Mouse (Mus musculus) heart, adult 2 months (tissue): ENCODE data around the gene Dact3. TPM values are rescaled to one million over a fixed set of nuclear protein-coding genes. Genes with fewer than 3 reads are reported as not detected.

Experiments used
- DNase-seq, 2 experiments: peaks; one replicate each; pipeline ENCODE4 v3.0.0; 2021
- H3K27ac ChIP-seq: fragments of 200-600 bp; 2 replicates; pipeline ENCODE4 v1.8.1; 2022
- H3K27me3 ChIP-seq: fragments of 200-500 bp; 2 replicates; pipeline ENCODE4 v1.6.1; 2012; ENCODE audit warnings: mild to moderate bottlenecking, low read length, inconsistent platforms, mixed read lengths; ENCODE audit not compliant: control insufficient read depth, insufficient read depth
- H3K36me3 ChIP-seq: fragments of 200-500 bp; 2 replicates; pipeline ENCODE4 v1.6.1; 2012; ENCODE audit warnings: low read length, inconsistent platforms; ENCODE audit not compliant: control insufficient read depth, insufficient read depth
- H3K4me1 ChIP-seq: fragments of 200-500 bp; 2 replicates; pipeline ENCODE4 v1.6.1; 2011; ENCODE audit warnings: low read length; ENCODE audit not compliant: control insufficient read depth, insufficient read depth
- H3K4me3 ChIP-seq: fragments of 200-600 bp; 2 replicates; pipeline ENCODE4 v1.8.1; 2022
- H3K79me2 ChIP-seq: fragments of 200-500 bp; replicated peaks from 2 replicates; pipeline ENCODE4 v1.6.1; 2012; ENCODE audit warnings: mild to moderate bottlenecking, inconsistent platforms, low read length, moderate library complexity, mixed read lengths; ENCODE audit not compliant: control insufficient read depth, insufficient read depth
- H3K9ac ChIP-seq: fragments of 200-500 bp; 2 replicates; pipeline ENCODE4 v1.6.1; 2012; ENCODE audit warnings: low read depth, mild to moderate bottlenecking, control low read depth, inconsistent platforms, low read length, mixed read lengths
- CTCF ChIP-seq: fragments of 200-600 bp; IDR thresholded peaks from 2 replicates; pipeline ENCODE4 v1.8.1; 2022; ENCODE audit warnings: antibody characterized with exemption, mild to moderate bottlenecking, moderate library complexity
- EP300 ChIP-seq: fragments of 200-500 bp; IDR thresholded peaks from 2 replicates; pipeline ENCODE4 v1.6.1; 2011; ENCODE audit warnings: low read depth, low read length, control low read depth; ENCODE audit not compliant: insufficient read depth
- POLR2A ChIP-seq: fragments of 200-500 bp; IDR thresholded peaks from 2 replicates; pipeline ENCODE4 v1.6.1; 2011; ENCODE audit warnings: mild to moderate bottlenecking, low read depth, low read length, control low read depth; ENCODE audit not compliant: insufficient read depth
- WGBS: fragments of 180-500 bp; shearing (Covaris S2); methylation state at CpG from one replicate; pipeline ENCODE4 v1.1.7; 2018; 5-methylcytosine and 5-hydroxymethylcytosine counted together
- intact Hi-C: fragments of 180-260 bp; cut with DNase I; formaldehyde crosslinking; loops from one replicate; pipeline ENCODE4 v1.15.1; 2025
- polyA plus RNA-seq: library from polyadenylated mRNA; depleted of rRNA; stranded (reverse); fragments of >200 nt; gene quantifications from 2 replicates; pipeline ENCODE4 v1.2.3, GENCODE M21; 2012
- total RNA-seq, 2 experiments: library from RNA; stranded (reverse); gene quantifications; 2 replicates each; pipeline ENCODE4 v1.2.3; 2021

Gene Dact3
- total and polyA plus RNA-seq, 3 experiments: 8.6 to 19.6 (median 12.1) TPM

DNA sequence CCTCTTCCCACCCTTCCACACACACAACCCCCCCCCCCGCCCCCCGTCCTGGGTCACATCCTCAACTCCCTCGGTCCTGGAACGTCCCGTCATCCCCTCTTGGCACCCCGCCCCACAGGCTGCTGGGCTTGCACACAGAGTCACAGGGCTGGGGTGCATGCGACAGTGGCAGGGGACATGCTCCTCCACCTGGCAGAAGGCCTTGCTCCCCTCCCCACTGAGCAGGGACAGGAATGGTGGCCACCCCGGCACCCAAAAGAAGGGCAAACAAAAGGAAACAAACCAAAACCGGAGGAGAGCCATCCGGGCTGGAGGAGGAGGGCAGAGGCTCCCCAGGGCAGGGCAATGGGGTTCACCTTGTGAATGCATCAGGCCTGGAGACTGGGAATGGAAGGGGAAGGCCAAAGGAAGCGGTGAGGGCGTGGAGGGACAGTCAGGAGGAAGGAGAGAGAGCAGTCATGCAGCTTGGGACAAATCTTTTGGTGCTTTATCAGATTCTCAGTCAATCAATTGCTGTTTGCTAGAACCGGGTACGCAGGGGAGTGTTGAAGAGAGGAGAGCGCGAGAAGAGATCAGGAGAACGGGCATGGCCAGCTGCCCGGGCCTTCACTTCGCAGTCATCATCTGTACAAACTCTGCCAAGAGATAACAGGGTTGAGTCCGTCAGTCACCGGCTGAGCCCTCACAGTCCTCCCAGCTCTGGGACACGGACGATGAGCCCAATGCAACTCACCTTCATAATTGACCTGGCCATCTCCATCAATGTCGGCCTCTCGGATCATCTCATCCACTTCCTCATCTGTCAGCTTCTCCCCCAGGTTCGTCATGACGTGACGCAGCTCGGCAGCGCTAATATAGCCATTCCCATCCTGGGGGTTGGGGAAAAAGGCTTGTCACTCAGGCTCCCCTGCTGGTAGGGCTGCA lies 41.5 kb downstream of the Dact3 start:
- peak; percentile 42 for DNase-seq
- 52% methylated on average over 30 of the region's 30 CpGs for WGBS
- intact Hi-C loops: no loop called here
- TF ChIP-seq EP300: no peak
- Histone ChIP-seq H3K27me3 (no peaks in the 10 kb centered on the region), H3K4me3 (no peak overlapping the region), H3K79me2 (no peaks in the 10 kb centered on the region), H3K9ac (no peak overlapping the region), H3K27ac (no peak overlapping the region), H3K36me3 (no peaks in the 10 kb centered on the region), H3K4me1 (peaks cover 11% of the 10 kb centered on the region)

DNA sequence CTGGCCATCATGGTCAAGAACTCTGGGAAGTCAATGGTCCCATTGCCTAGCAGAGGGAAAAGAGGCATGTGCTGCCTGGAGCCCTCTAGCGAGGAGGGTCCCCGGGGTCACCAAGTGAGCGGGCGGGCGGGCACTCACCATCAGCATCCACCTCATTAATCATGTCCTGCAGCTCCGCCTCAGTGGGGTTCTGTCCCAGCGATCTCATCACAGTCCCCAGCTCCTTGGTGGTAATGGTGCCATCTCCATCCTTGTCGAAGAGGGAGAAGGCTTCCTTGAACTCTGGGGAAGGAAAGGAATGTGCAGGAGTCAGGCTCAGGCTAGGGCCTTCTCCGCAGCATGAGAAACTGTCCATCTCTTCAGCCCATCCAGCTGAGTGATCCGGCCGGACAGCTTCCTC lies 42.3 kb downstream of the Dact3 start:
- Histone ChIP-seq H3K27me3 (no peaks in the 10 kb centered on the region), H3K4me1 (peaks cover 13% of the 10 kb centered on the region), H3K36me3 (no peaks in the 10 kb centered on the region), H3K9ac (no peak overlapping the region), H3K27ac (no peak overlapping the region), H3K4me3 (no peak overlapping the region), H3K79me2 (peaks cover 1% of the 10 kb centered on the region; the same call in 1 of the 2 replicates)
- intact Hi-C loops: no loop called here
- no peak for DNase-seq
- TF ChIP-seq POLR2A: no peak
- TF ChIP-seq CTCF: no peak
- no peak for TF ChIP-seq EP300
- 82% methylated on average over 11 of the region's 11 CpGs for WGBS

DNA sequence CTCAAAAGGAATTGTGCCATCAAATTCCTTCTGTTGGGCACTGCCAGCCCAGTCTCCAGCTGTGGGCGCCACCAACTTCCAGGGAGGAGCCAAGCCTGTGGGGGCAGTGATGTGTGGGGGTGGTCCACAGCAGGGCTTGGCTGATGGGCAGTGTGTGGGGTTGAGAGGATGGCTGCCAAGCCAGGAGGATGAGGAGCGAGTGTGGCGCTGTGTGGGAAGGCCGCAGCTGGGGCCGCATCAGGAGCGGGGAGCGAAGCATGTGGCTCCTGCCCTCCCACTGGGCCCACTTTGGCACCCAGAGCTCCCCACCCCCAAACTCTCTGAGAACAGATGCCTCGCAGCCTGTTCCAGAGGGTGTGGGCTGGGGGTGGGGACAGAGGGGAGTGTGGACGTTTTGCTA lies 42.9 kb downstream of the Dact3 start:
- H3K36me3 ChIP-seq: no peaks in the 10 kb centered on the region

DNA sequence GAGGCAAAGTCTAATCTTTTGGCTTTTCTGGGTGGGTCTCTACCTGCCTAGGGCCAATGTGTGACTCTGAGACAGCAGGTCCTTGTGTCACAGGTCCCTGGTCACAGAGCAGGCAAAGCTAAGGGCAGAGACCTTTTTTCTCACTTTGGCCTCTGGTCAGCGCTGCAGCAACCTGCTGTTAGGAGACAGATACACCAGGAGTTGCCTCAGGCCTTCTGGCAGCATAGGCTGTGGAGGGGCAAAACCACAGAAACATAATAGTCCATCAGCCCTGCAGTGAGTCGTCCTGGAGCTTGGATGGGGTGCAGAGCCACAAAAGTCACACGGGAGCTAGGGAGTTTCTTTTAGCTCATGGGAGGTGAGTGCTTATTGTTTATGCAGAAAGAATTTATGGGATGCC lies 43.6 kb downstream of the Dact3 start:
- no peak overlapping the region for H3K4me3 ChIP-seq
- intact Hi-C loops: no loop called here
- H3K79me2 ChIP-seq: peaks cover 5% of the 10 kb centered on the region; the same call in 1 of the 2 replicates
- no peak for TF ChIP-seq CTCF
- TF ChIP-seq EP300: no peak
- no peak for TF ChIP-seq POLR2A
- no peak for DNase-seq
- no peak overlapping the region for H3K27ac ChIP-seq
- H3K9ac ChIP-seq: no peak overlapping the region
- 73% methylated on average over 3 of the region's 3 CpGs for WGBS
- no peaks in the 10 kb centered on the region for H3K36me3 ChIP-seq
- H3K27me3 ChIP-seq: no peaks in the 10 kb centered on the region
- peaks cover 15% of the 10 kb centered on the region for H3K4me1 ChIP-seq

More for the DNA sequence above, 42.9 kb downstream of the Dact3 start:
- peaks cover 3% of the 10 kb centered on the region; the same call in 1 of the 2 replicates for H3K79me2 ChIP-seq
- 68% methylated on average over 9 of the region's 9 CpGs for WGBS
- peaks cover 17% of the 10 kb centered on the region for H3K4me1 ChIP-seq
- no peaks in the 10 kb centered on the region for H3K27me3 ChIP-seq
- intact Hi-C loops: no loop called here
- no peak overlapping the region for H3K9ac ChIP-seq
- H3K4me3 ChIP-seq: no peak overlapping the region
- DNase-seq: peak; percentile 29 to 30
- TF ChIP-seq POLR2A (no peak), CTCF (no peak), EP300 (no peak)
- H3K27ac ChIP-seq: no peak overlapping the region

DNA sequence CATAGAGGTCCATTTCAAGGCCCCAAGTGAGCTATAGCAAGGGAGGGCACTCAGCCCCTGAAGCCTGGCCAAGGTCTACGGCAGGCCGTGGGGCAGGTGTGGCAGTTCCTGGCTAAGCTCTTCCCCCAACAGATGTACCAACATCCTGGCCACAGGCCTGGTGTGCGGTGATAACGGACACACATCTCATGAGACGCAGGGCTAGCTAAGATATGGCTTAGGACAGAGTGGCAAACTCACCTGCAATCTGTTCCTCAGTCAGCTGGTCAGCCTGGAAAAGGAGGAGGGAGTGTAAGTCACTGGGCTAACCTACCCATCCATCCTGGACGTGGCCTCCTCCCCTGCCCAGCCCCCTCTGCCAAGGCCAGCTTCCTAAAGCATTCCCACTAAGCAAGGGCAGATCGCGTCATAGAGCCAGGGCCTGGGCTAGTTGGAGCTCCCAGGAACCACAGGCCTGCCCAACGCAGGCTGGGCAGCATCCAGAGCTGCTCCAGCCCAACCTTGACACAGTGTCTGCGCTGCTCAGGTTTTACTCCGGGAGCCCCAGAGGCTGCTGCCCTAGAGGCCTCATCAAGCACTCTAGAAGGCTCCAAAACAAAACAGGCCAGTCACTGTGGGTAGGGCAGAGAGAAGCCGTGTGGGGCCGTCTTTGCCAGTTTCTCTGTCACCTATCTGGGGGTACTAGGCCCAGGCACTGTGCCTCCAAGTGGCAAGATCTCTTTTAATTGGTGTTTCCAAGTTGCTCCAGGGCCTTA lies 44.5 kb downstream of the Dact3 start:
- DNase-seq: peak in 1 of 2 experiments; percentile 16
- Histone ChIP-seq H3K27me3 (no peaks in the 10 kb centered on the region), H3K4me1 (peaks cover 15% of the 10 kb centered on the region), H3K4me3 (no peak overlapping the region), H3K27ac (no peak overlapping the region; the same call in 1 of the 2 replicates), H3K36me3 (no peaks in the 10 kb centered on the region), H3K9ac (0 out of 2 replicates have a peak overlapping the region, but pooled peaks have one; percentile 2), H3K79me2 (peaks cover 5% of the 10 kb centered on the region; the same call in 1 of the 2 replicates)
- 60% methylated on average over 13 of the region's 13 CpGs for WGBS
- TF ChIP-seq CTCF: no peak
- no peak for TF ChIP-seq POLR2A
- no peak for TF ChIP-seq EP300
- intact Hi-C loops: loop anchor here (10.0 kb wide), 1 partner anchor 305 kb away; the partner anchor contains the start of gene Arhgap35

DNA sequence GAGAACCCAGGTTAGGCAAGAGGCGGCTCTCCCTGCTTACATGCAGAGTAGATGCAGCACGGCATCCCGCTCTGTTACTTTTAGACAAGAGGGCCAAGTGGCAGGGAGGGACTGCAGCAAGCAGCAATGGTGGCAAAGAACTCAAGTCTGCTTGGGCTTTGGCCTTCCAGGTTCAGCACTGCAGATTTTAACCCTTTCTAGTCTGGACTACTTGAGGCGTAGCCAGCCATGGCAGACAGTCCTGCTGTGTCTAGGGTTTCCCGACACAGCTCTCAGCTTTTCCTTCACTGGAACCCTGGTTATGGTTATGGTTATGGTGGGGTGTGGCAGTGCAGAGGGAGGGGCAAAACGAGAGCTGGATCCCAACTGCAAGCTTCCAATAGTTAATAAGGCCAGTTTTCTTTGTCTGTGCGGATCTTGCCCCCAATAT lies 45.0 kb downstream of the Dact3 start:
- no peak overlapping the region for H3K27ac ChIP-seq

More for the DNA sequence above, 45.0 kb downstream of the Dact3 start:
- Histone ChIP-seq H3K4me3 (no peak overlapping the region), H3K79me2 (peaks cover 5% of the 10 kb centered on the region; the same call in 1 of the 2 replicates), H3K4me1 (peaks cover 15% of the 10 kb centered on the region), H3K27me3 (no peaks in the 10 kb centered on the region), H3K36me3 (no peaks in the 10 kb centered on the region), H3K9ac (no peak overlapping the region)
- TF ChIP-seq POLR2A (no peak), EP300 (no peak), CTCF (no peak)
- intact Hi-C loops: loop anchor here (10.0 kb wide), 1 partner anchor 305 kb away; the partner anchor contains the start of gene Arhgap35
- WGBS: 82% methylated on average over 7 of the region's 7 CpGs
- peak in 1 of 2 experiments; percentile 30 for DNase-seq
